In genomic region chr3:50121001-50121400, GRCm38 (mm10) we compare ENCODE assay signal across 15 mouse cellular contexts.
A peak's percentile ranks its signal among the peaks of the same experiment; 100 is the strongest.
DNase-seq lines count a peak whose midpoint lies in the region; ATAC-seq and TF ChIP-seq lines count a peak whose summit lies in the region.
"Had no signal": no experiment of that assay in that cellular context is flagged by ENCODE, and none has a peak within 500 bp of the region (broad histone marks: within the 10 kb centered on the region; RNA-seq: fewer than 3 reads in every experiment).

No protein-coding gene starts in this region.

- no peak for ATAC-seq in lung, embryonic 14.5 days (ENCODE audit: insufficient read depth)
- ATAC-seq: inflammation-experienced regulatory T-cells, adult 6 months had no signal

- H3K27me3 ChIP-seq in heart, adult 2 months (ENCODE audit: control insufficient read depth, insufficient read depth, low read length), result no peaks in the 10 kb centered on the region
- H3K27me3 ChIP-seq in lung, embryonic 14.5 days (ENCODE audit: insufficient read depth, low read length), result no peaks in the 10 kb centered on the region
- H3K27me3 ChIP-seq: forebrain, embryonic 12.5 days; limb, embryonic 12.5 days had no signal

- intact Hi-C loops in heart, adult 2 months (cut with DNase I), result no loop called here

- no peaks in the 10 kb centered on the region for H3K79me2 ChIP-seq in heart, adult 2 months (replicated peaks; ENCODE audit: control insufficient read depth, insufficient read depth, low read length)

- in situ Hi-C loops in ES-E14 (cut with MboI; ENCODE audit: low sequenced_read_pairs in 2 of 2, unreplicated experiment in 2 of 2), result no loop called here

- H3K9ac ChIP-seq in heart, adult 2 months (ENCODE audit: low read depth, low read length), result no peak overlapping the region
- no peak overlapping the region for H3K9ac ChIP-seq in lung, embryonic 14.5 days
- no peak overlapping the region for H3K9ac ChIP-seq in ES-E14 (ENCODE audit: insufficient read depth, low read depth, low read length, poor library complexity, severe bottlenecking)
- H3K9ac ChIP-seq: forebrain, embryonic 12.5 days; limb, embryonic 12.5 days had no signal

- H3K4me1 ChIP-seq in heart, adult 2 months (ENCODE audit: control insufficient read depth, insufficient read depth, low read length), result no peaks in the 10 kb centered on the region
- H3K4me1 ChIP-seq in lung, embryonic 14.5 days (ENCODE audit: insufficient read depth), result no peaks in the 10 kb centered on the region
- no peaks in the 10 kb centered on the region for H3K4me1 ChIP-seq in ES-E14 (ENCODE audit: control insufficient read depth in 2 of 2, insufficient read depth in 2 of 2, low read length in 2 of 2, poor library complexity in 1 of 2)
- H3K4me1 ChIP-seq: forebrain, embryonic 12.5 days; limb, embryonic 12.5 days had no signal

- no peak overlapping the region for H3K4me2 ChIP-seq in lung, embryonic 14.5 days
- H3K4me2 ChIP-seq: forebrain, embryonic 12.5 days; limb, embryonic 12.5 days had no signal

- no peak for TF ChIP-seq EP300 in heart, adult 2 months (IDR thresholded peaks at IDR 0.05; ENCODE audit: insufficient read depth, low read depth, low read length)

- TF ChIP-seq POLR2A in heart, adult 2 months (IDR thresholded peaks at IDR 0.05; ENCODE audit: insufficient read depth, low read depth, low read length), result no peak

- no peak overlapping the region for H3K27ac ChIP-seq in heart, adult 2 months
- no peak overlapping the region for H3K27ac ChIP-seq in lung, embryonic 14.5 days (ENCODE audit: low read depth)
- no peak overlapping the region for H3K27ac ChIP-seq in ES-E14 (ENCODE audit: insufficient read depth, low read depth, low read length, poor library complexity, severe bottlenecking)
- H3K27ac ChIP-seq: forebrain, embryonic 12.5 days; limb, embryonic 12.5 days had no signal

- 47% methylated on average over 1 of the region's 1 CpGs for WGBS in heart, adult 2 months
- WGBS in lung, embryonic 14.5 days, result 71% methylated on average over 1 of the region's 1 CpGs

- TF ChIP-seq CTCF in heart, adult 2 months (IDR thresholded peaks at IDR 0.05), result peak; percentile 73
- peak; percentile 35; the same call in 1 of the 2 replicates for TF ChIP-seq CTCF in lung, embryonic 14.5 days (IDR thresholded peaks at IDR 0.05; ENCODE audit: low read depth)

- no peak for DNase-seq in heart, adult 2 months
- DNase-seq in heart, postnatal 4 days, result no peak
- peak; percentile 50 for DNase-seq in lung, embryonic 14.5 days
- DNase-seq in lung, postnatal 4 days, result no peak
- no peak for DNase-seq in ES-E14 (ENCODE audit: low read depth, low spot score)
- peak; percentile 43 for DNase-seq in embryo, embryonic 10.5 days (ENCODE audit: low spot score)
- no peak for DNase-seq in spleen, adult 12 weeks (ENCODE audit: low spot score)
- DNase-seq: cerebellum, adult 11-12 months; heart, adult 18-20 months; heart, postnatal 14 days; kidney, postnatal 25 days; right cerebral cortex, postnatal 14 days had no signal

- no peaks in the 10 kb centered on the region for H3K9me3 ChIP-seq in lung, embryonic 14.5 days (ENCODE audit: low read depth, low read length)
- no peaks in the 10 kb centered on the region for H3K9me3 ChIP-seq in ES-E14 (ENCODE audit: control insufficient read depth, insufficient read depth, low read depth, low read length)
- H3K9me3 ChIP-seq: forebrain, embryonic 12.5 days; limb, embryonic 12.5 days had no signal

- H3K4me3 ChIP-seq in heart, adult 2 months, result no peak overlapping the region
- H3K4me3 ChIP-seq in lung, embryonic 14.5 days (ENCODE audit: low read depth, low read length), result no peak overlapping the region
- no peak overlapping the region for H3K4me3 ChIP-seq in ES-E14 (ENCODE audit: insufficient read depth in 1 of 2, low read depth in 1 of 2, low read length in 2 of 2, poor library complexity in 1 of 2, severe bottlenecking in 1 of 2)
- H3K4me3 ChIP-seq: forebrain, embryonic 12.5 days; limb, embryonic 12.5 days had no signal

- no peaks in the 10 kb centered on the region for H3K36me3 ChIP-seq in heart, adult 2 months (ENCODE audit: control insufficient read depth, insufficient read depth, low read length)
- H3K36me3 ChIP-seq in lung, embryonic 14.5 days (ENCODE audit: insufficient read depth), result no peaks in the 10 kb centered on the region
- H3K36me3 ChIP-seq in ES-E14 (ENCODE audit: control insufficient read depth, insufficient read depth, low read length, poor library complexity, severe bottlenecking), result no peaks in the 10 kb centered on the region
- H3K36me3 ChIP-seq: forebrain, embryonic 12.5 days; limb, embryonic 12.5 days had no signal

TF ChIP-seq in ES-E14, 5 proteins besides CTCF, POLR2A, EP300 and RAD21:
- TF ChIP-seq ZNF384 (IDR thresholded peaks at IDR 0.05; ENCODE audit: low read depth, low read length), result peak; percentile 63
- TF ChIP-seq HCFC1 (IDR thresholded peaks at IDR 0.05; ENCODE audit: borderline replicate concordance, insufficient read depth, low read length), result no peak

Comparison
In these comparisons a context has a peak if more than half of its experiments do, and no peak if none do; other contexts are left out.
1. DNase-seq: peak in lung, embryonic 14.5 days (single experiment) and embryo, embryonic 10.5 days (single experiment); none in heart, adult 2 months (0 of 2), heart, postnatal 4 days (single experiment), lung, postnatal 4 days (0 of 2), ES-E14 (single experiment) and spleen, adult 12 weeks (single experiment).